Mouse (Mus musculus) naive thymus-derived CD4-positive, alpha-beta T cell, adult 2 months (primary cell): ENCODE results near the gene 2610044O15Rik8.
A peak's percentile ranks its signal among the peaks of the same experiment; 100 is the strongest.

Experiments
- DNase-seq: peaks from one replicate; pipeline ENCODE4 v3.0.0-alpha.2; 2011; ENCODE audit warnings: low read depth

Gene 2610044O15Rik8

DNA sequence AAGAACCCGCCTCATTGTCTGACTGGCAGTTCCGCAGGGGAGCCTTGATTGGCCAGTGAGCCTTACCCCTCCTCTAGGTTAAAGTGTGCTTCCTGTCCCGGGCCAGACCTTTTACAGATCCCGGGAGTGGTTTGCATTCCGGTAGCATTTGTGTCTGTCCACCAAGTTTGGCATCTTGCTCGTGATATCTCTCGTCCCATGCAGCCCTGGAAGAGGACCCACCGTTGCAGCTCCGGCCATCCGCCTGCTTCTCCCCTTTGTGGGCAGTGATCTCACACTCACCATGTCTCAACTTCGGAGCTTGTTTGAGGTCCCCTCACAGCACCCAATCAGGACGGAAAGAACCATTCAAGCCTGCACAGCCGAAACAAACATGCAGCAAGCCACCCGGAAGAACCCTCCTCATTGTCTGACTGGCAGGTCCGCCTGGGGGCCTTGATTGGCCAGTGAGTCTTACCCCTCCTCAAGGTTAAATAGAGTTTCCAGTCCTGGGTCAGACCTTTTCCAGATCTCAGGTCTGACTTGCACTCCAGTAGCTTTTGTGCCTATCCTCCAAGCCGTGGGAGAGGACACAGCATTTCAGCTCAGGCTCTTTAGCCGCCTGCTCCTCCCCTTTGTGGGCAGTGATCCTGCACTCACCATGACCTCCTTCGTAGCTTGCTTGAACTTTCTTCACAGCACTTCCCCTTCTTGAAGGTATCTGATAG is at the start of gene 2610044O15Rik8:
Gene 2610044O15Rik8 (minus strand): TSS at position 380 of the 707 bp plus-strand sequence.
- DNase-seq = peak; percentile 88

- peak; percentile 34 for DNase-seq
Observed at GRCm38 (mm10) chr8:129265918-129266317, 31.7 kb upstream of the 2610044O15Rik8 start.

GRCm38 (mm10) chr8:129264296-129264695 is 30.1 kb upstream of the 2610044O15Rik8 start:
- peak; percentile 23 for DNase-seq

DNA sequence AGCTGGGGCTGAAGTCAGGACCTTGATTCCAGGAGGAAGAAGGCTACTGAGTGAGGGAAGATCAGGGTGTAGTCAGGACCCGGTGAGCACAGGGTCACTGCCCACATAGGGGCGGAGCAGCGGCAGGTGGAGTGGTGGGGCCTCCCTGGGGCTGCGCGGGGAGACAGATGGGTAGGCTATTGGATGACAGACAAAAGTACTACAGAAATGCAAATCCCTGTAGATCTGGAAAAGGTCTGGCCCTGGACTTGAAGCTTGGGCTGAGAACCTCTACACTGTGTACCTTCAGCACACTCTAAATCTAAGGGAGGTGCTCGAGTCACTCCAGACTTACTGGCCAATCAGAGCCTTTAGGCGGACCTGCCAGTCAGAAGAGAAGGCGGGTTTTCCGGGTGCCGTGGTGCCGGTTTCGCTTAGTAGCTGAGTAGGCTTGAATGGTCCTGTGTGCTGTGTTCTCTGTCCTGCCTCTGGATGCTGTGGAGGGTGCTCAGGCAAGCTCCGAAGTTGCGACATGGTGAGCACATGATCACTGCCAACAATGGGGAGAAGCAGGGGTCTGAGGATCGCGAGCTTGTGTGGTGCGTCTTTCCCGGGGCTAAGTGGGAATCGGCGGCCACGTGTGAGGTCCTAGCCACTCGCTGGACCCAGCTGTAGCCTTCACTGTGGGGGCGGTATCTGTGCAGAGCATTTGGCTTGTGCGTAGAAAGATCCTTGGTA is 29.2 kb upstream of the 2610044O15Rik8 start:
- peak; percentile 77 for DNase-seq

- DNase-seq = no peak
Observed at GRCm38 (mm10) chr8:129233664-129234026, 561 bp downstream of the 2610044O15Rik8 start.
